Mouse (Mus musculus) liver, adult 2 months (tissue): ENCODE measurements at regions not wholly inside any gene's neighbourhood (a gene's known extent, or its start where the extent isn't known, plus 50 kb on each side); places are given as distances from the start of the nearest gene placed in this dataset.

Experiments used
- DNase-seq: peaks from one replicate; pipeline ENCODE4 v3.0.0-alpha.2; 2011; ENCODE audit warnings: low read depth, low spot score; ENCODE audit errors: extremely low read depth
- H3K27ac ChIP-seq: fragments of 200-500 bp; replicated peaks from 2 replicates; pipeline ENCODE4 v1.5.1; 2012; ENCODE audit warnings: low read depth, mild to moderate bottlenecking, control low read depth, inconsistent platforms, low read length; ENCODE audit not compliant: insufficient read depth
- H3K27me3 ChIP-seq: fragments of 200-500 bp; 2 replicates; pipeline ENCODE4 v1.6.1; 2012; ENCODE audit warnings: mild to moderate bottlenecking, moderate library complexity, low read length, inconsistent platforms; ENCODE audit not compliant: control insufficient read depth, insufficient read depth
- H3K36me3 ChIP-seq: fragments of 200-500 bp; 2 replicates; pipeline ENCODE4 v1.6.1; 2012; ENCODE audit warnings: low read length, inconsistent platforms; ENCODE audit not compliant: control insufficient read depth, insufficient read depth
- H3K4me1 ChIP-seq: fragments of 200-500 bp; 2 replicates; pipeline ENCODE4 v1.6.1; 2011; ENCODE audit warnings: low read length; ENCODE audit not compliant: control insufficient read depth, insufficient read depth
- H3K4me3 ChIP-seq: fragments of 200-500 bp; 2 replicates; pipeline ENCODE4 v1.5.1; 2011; ENCODE audit warnings: low read depth, mild to moderate bottlenecking, control low read depth, low read length, moderate library complexity; ENCODE audit not compliant: insufficient read depth
- H3K79me2 ChIP-seq: fragments of 200-500 bp; 2 replicates; pipeline ENCODE4 v1.6.1; 2012; ENCODE audit warnings: inconsistent platforms, mild to moderate bottlenecking, low read length, moderate library complexity; ENCODE audit not compliant: control insufficient read depth, insufficient read depth
- H3K9ac ChIP-seq: fragments of 200-500 bp; 2 replicates; pipeline ENCODE4 v1.6.1; 2012; ENCODE audit warnings: low read depth, mild to moderate bottlenecking, control low read depth, inconsistent platforms, low read length
- CTCF ChIP-seq: fragments of 200-500 bp; IDR thresholded peaks from 2 replicates; pipeline ENCODE4 v1.5.1; 2011; ENCODE audit warnings: low read depth, low read length, control low read depth
- POLR2A ChIP-seq: fragments of 200-500 bp; IDR thresholded peaks from 2 replicates; pipeline ENCODE4 v1.6.1; 2011; ENCODE audit warnings: low read length, control low read depth; ENCODE audit not compliant: insufficient read depth; ENCODE audit errors: extremely low read depth
- WGBS: fragments of 180-500 bp; shearing (Covaris S2); methylation state at CpG from one replicate; pipeline ENCODE4 v1.1.7; 2018; 5-methylcytosine and 5-hydroxymethylcytosine counted together

DNA sequence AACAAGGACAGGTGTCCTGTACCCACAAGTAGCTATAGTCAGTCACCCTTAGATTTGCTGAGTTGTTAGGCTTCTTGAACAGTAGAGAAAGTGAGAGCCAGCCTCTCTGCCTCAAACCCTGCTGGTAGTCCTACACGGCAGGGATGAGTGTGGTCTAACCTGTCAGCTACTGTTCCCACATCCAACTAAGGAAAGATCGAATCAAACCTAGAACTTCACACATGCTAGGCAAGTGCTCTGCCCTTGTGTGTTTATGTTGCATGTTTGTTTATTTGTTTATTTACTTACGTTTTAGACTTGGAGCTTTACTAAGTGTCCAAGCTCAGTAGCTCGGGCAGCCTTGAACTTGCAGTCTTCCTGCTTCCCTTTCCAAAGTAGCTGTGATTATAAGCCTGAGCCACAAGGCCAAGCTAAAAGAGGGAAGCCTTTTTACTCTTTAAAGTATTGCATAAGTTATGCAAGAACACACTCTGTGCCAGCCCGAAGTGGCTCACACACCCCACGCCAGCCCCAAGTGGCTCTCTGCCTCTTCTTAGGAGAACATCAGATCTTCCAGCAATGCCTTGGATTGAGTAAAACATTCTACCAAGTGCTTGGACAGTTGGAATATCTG lies 146.1 kb upstream of the Zmiz1 start:
- DNase-seq, result no peak
- 73% methylated on average over 6 of the region's 6 CpGs for WGBS

DNA sequence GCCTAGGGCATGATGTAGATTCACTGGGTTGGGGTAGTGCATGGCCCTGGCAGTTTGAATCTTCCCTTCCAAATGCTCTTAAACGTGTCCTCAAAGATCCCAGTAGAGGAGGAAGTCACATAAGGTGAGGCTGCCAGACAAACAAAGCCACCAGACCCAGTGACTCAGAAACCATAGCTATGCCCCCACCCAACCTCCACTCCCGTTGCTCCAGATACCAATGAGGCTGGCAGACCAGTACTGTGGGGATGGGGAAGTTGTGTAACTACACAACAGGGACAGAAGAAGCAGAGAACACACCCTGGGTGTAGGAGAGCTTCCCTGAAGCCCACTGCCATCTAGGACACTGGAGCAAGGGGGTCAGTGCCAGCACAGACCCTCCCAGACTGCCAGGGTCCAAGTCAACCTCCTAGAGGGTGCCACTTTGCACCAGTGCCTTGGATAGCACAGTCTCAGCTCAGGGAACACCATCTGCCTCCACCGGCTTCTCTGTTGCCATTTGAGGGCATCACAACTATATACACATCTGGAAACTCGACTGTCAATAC lies 145.2 kb upstream of the Zmiz1 start:
- Histone ChIP-seq H3K27me3 (no peaks in the 10 kb centered on the region), H3K36me3 (no peaks in the 10 kb centered on the region), H3K4me1 (peaks cover 4% of the 10 kb centered on the region), H3K27ac (no peak overlapping the region), H3K4me3 (no peak overlapping the region), H3K9ac (no peak overlapping the region), H3K79me2 (no peaks in the 10 kb centered on the region)
- WGBS, result 80% methylated on average over 4 of the region's 4 CpGs
- TF ChIP-seq POLR2A (no peak), CTCF (no peak)
- no peak for DNase-seq

More for the DNA sequence above, 146.1 kb upstream of the Zmiz1 start:
- Histone ChIP-seq H3K79me2 (no peaks in the 10 kb centered on the region), H3K4me1 (no peaks in the 10 kb centered on the region; the same call in 1 of the 2 replicates), H3K36me3 (no peaks in the 10 kb centered on the region), H3K4me3 (no peak overlapping the region), H3K27me3 (no peaks in the 10 kb centered on the region), H3K9ac (no peak overlapping the region), H3K27ac (no peak overlapping the region)
- no peak for TF ChIP-seq POLR2A
- TF ChIP-seq CTCF, result no peak

DNA sequence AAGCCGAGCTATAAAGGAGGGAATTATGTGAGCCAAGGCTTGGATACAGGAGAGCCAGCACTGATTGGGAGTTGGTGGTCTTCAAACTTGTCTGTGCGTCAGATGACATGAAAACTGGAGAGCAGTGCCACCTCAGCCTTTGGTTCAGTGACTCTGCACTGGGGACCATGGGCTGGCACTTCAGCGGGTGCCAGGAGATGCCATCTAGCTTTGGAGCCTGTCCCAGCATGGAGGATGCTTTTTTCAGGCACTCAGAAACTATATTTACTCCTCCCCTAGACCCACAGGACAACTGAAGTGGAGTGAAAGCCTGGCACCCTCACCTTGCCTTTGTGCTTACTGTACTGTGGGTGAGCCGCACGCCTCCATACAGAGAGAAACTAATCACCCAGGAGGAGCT lies 142.5 kb upstream of the Zmiz1 start:
- Histone ChIP-seq H3K27me3 (no peaks in the 10 kb centered on the region), H3K4me1 (peaks cover 4% of the 10 kb centered on the region), H3K27ac (no peak overlapping the region), H3K79me2 (no peaks in the 10 kb centered on the region), H3K4me3 (no peak overlapping the region), H3K9ac (no peak overlapping the region), H3K36me3 (no peaks in the 10 kb centered on the region)
- TF ChIP-seq POLR2A, result no peak
- TF ChIP-seq CTCF, result no peak
- no peak for DNase-seq
- WGBS, result 98% methylated on average over 5 of the region's 5 CpGs

DNA sequence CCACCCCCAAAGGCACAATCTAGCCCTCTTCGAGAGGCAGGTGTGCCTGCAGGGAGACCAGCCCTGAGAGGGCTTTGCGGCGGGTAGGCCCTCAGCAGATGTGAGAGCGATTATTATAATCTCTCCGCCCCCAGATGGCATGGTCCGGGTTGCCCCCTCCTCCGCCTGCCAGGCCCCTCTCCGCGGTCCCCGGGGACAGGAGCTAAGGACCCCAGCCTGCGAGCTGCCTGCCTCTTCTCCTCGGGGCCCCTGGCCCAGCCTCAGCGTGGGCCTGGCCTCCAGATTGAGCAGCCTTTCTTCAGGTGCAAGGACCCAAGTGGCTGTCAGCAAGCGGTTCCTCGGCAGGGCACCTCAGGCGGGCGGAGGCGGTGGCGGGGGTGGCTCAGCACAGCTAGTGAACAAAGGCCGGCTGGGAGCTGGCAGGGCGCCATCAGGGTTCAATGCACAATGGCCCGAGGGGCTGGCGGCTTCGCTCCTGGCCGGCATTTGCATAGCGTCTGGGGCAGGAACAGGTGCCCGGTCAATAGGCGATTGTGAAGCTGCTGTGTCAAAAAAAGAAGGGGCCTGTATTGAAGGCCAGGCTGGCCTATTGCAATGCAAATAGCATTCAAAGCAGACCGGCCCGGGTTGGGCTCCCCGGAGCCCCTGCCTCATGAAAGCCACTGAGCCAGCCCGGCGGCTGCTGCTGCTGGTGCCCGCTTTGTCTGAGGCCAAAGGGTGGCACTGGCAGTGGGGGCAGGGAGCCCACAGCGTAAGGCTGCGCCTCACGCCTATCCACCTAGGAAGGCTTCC lies 141.1 kb upstream of the Zmiz1 start:
- no peaks in the 10 kb centered on the region for H3K27me3 ChIP-seq
- 21% methylated on average over 37 of the region's 37 CpGs for WGBS
- H3K4me3 ChIP-seq, result peak overlapping the region; percentile 19; the same call in 1 of the 2 replicates
- peak overlapping the region; percentile 69 for H3K9ac ChIP-seq
- TF ChIP-seq CTCF (no peak), POLR2A (no peak)
- no peak overlapping the region for H3K27ac ChIP-seq
- H3K36me3 ChIP-seq, result no peaks in the 10 kb centered on the region
- DNase-seq, result peak; percentile 58
- no peaks in the 10 kb centered on the region for H3K79me2 ChIP-seq
- H3K4me1 ChIP-seq, result peaks cover 4% of the 10 kb centered on the region

DNA sequence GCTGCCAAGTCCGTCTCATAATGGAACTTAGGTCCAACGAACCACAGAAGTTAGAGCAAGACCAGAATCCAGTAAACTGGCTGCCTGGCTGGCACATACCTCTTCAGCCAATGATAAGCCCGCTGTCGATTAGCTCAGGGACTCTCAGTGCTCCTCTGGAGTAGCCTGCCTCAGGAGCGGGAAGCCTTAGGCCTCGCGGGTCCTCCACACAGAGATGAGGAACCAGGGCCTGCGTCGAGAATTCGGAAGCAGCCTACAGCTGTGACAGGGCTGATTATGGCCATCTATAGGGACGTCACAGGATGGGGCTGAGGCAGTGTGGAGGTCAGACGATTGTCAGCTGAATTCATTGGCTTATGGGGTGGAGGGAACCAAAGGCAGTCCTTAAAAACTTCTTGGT lies 140.1 kb upstream of the Zmiz1 start:
- Histone ChIP-seq H3K79me2 (no peaks in the 10 kb centered on the region), H3K9ac (no peak overlapping the region), H3K27me3 (no peaks in the 10 kb centered on the region), H3K27ac (no peak overlapping the region), H3K4me3 (no peak overlapping the region), H3K4me1 (peaks cover 4% of the 10 kb centered on the region), H3K36me3 (no peaks in the 10 kb centered on the region)
- DNase-seq, result no peak
- 90% methylated on average over 12 of the region's 12 CpGs for WGBS
- TF ChIP-seq CTCF (no peak), POLR2A (no peak)
